Mouse (Mus musculus): ENCODE measurements at regions not wholly inside any gene's neighbourhood (a gene's known extent, or its start where the extent isn't known, plus 50 kb on each side); places are given as distances from the start of the nearest gene placed in this dataset.
"Not testable (repeated sequence)": the region's sequence is repeated elsewhere in the genome, so short reads cannot be mapped to it uniquely, and the experiment has no call there.

GRCm38 (mm10) chr15:3171774-3172173, 96.6 kb upstream of the Selenop start:
- no peak for DNase-seq

- no peak for DNase-seq
Observed at GRCm38 (mm10) chr15:3174072-3174471, 94.3 kb upstream of the Selenop start.

- DNase-seq, result no peak
Observed at GRCm38 (mm10) chr15:3174848-3175247, 93.5 kb upstream of the Selenop start.

GRCm38 (mm10) chr15:3201912-3202653, 66.3 kb upstream of the Selenop start:
- DNase-seq, result peak in 1 of 2 experiments; percentile 68

- no peak for DNase-seq
Observed at GRCm38 (mm10) chr15:3205522-3205921, 62.8 kb upstream of the Selenop start.

- DNase-seq, result not testable (repeated sequence)
Observed at GRCm38 (mm10) chr15:3206076-3206475, 62.3 kb upstream of the Selenop start.

- peak in 1 of 2 experiments; percentile 62 for DNase-seq
Observed at GRCm38 (mm10) chr15:3213721-3214120, 54.6 kb upstream of the Selenop start.

- no peak for DNase-seq
Observed at GRCm38 (mm10) chr15:3215201-3215600, 53.1 kb upstream of the Selenop start.
